ENCODE assay signal across 8 mouse cellular contexts in the genomic region with DNA sequence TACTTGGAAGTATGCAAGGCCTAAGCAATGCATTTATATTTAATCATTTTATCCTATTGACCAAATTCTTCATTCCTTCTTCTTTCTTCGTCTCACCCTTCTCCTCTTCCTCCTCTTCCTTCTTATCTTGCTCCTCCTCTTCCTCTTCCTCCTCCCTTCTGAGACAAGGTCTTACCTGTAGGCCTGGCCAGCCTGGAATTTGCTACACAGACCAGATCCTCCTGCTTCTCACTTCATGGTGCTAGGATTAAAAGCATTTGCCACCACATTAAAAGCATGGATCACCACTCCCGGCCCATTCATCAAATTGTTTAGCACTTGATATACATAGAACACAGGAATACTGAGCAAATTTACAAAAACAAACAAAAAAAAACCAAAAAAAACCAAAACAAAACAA. TPM values are rescaled to one million over a fixed set of nuclear protein-coding genes. Genes with fewer than 3 reads are reported as not detected.
DNase-seq lines count a peak whose midpoint lies in the region; ATAC-seq and TF ChIP-seq lines count a peak whose summit lies in the region.

No protein-coding gene starts in this region.

- TF ChIP-seq CTCF in lung, postnatal 0 days (IDR thresholded peaks at IDR 0.05), result no peak
- no peak for TF ChIP-seq CTCF in lung, adult 2 months (IDR thresholded peaks at IDR 0.05; ENCODE audit: insufficient read depth, low read length)

- H3K36me3 ChIP-seq in lung, postnatal 0 days (ENCODE audit: insufficient read depth, low read length), result no peaks in the 10 kb centered on the region
- no peaks in the 10 kb centered on the region for H3K36me3 ChIP-seq in forebrain, embryonic 13.5 days (ENCODE audit: poor library complexity, severe bottlenecking)
- no peaks in the 10 kb centered on the region for H3K36me3 ChIP-seq in limb, embryonic 15.5 days
- H3K36me3 ChIP-seq in stomach, embryonic 16.5 days (ENCODE audit: control insufficient read depth, insufficient read depth, low read length), result no peaks in the 10 kb centered on the region

- no peak for TF ChIP-seq POLR2A in lung, adult 2 months (IDR thresholded peaks at IDR 0.05; ENCODE audit: borderline replicate concordance, extremely low read depth, low read depth, low read length)

- peak overlapping the region; percentile 96 for H3K27ac ChIP-seq in lung, postnatal 0 days (ENCODE audit: low read length)
- peak overlapping the region; percentile 85 for H3K27ac ChIP-seq in forebrain, embryonic 13.5 days
- peak overlapping the region; percentile 96 for H3K27ac ChIP-seq in limb, embryonic 15.5 days
- H3K27ac ChIP-seq in stomach, embryonic 16.5 days (ENCODE audit: low read length), result peak overlapping the region; percentile 99

- peak overlapping the region; percentile 75; the same call in 1 of the 2 replicates for H3K4me2 ChIP-seq in lung, postnatal 0 days (replicated peaks; ENCODE audit: low read depth, low read length)
- H3K4me2 ChIP-seq in forebrain, embryonic 13.5 days, result peak overlapping the region; percentile 87
- H3K4me2 ChIP-seq in limb, embryonic 15.5 days, result peak overlapping the region; percentile 68
- peak overlapping the region; percentile 70 for H3K4me2 ChIP-seq in stomach, embryonic 16.5 days (ENCODE audit: low read depth, low read length)

- TF ChIP-seq EP300 in lung, postnatal 0 days (IDR thresholded peaks at IDR 0.05), result no peak

- H3K9ac ChIP-seq in lung, postnatal 0 days (replicated peaks; ENCODE audit: low read depth), result 0 out of 2 replicates have a peak overlapping the region, but pooled peaks have one; percentile 83
- H3K9ac ChIP-seq in forebrain, embryonic 13.5 days, result peak overlapping the region; percentile 82
- H3K9ac ChIP-seq in limb, embryonic 15.5 days, result no peak overlapping the region
- peak overlapping the region; percentile 98; the same call in 1 of the 2 replicates for H3K9ac ChIP-seq in stomach, embryonic 16.5 days (ENCODE audit: low read length)

- ATAC-seq in lung, postnatal 0 days, result no peak
- no peak for ATAC-seq in forebrain, embryonic 13.5 days
- no peak for ATAC-seq in limb, embryonic 15.5 days (ENCODE audit: insufficient number of reproducible peaks, low FRiP score, low TSS enrichment, low read depth)
- no peak for ATAC-seq in stomach, embryonic 16.5 days (ENCODE audit: insufficient read depth, low FRiP score)

- peak overlapping the region; percentile 93 for H3K4me3 ChIP-seq in lung, postnatal 0 days (ENCODE audit: low read depth, low read length)
- H3K4me3 ChIP-seq in lung, adult 2 months (replicated peaks; ENCODE audit: extremely low read depth, low read depth, low read length), result no peak overlapping the region
- peak overlapping the region; percentile 75; the same call in 1 of the 2 replicates for H3K4me3 ChIP-seq in forebrain, embryonic 13.5 days
- peak overlapping the region; percentile 84 for H3K4me3 ChIP-seq in limb, embryonic 15.5 days
- peak overlapping the region; percentile 87 for H3K4me3 ChIP-seq in stomach, embryonic 16.5 days (replicated peaks; ENCODE audit: low read length)

- WGBS in lung, postnatal 0 days, result 43% methylated on average over 2 of the region's 2 CpGs
- 39% methylated on average over 2 of the region's 2 CpGs for WGBS in lung, adult 2 months
- WGBS in forebrain, embryonic 13.5 days, result 42% methylated on average over 2 of the region's 2 CpGs
- 48% methylated on average over 2 of the region's 2 CpGs for WGBS in limb, embryonic 15.5 days
- WGBS in stomach, embryonic 16.5 days, result 49% methylated on average over 2 of the region's 2 CpGs

- no peak for DNase-seq in lung, postnatal 0 days (ENCODE audit: low spot score)
- no peak for DNase-seq in lung, adult 2 months
- DNase-seq in ovary, postnatal 36 days (ENCODE audit: low spot score), result no peak
- no peak for DNase-seq in lung, postnatal 14 days
- DNase-seq in retina, postnatal 1 day, result no peak

- H3K4me1 ChIP-seq in lung, postnatal 0 days (ENCODE audit: insufficient read depth, low read depth, low read length), result peaks cover 5% of the 10 kb centered on the region; the same call in 1 of the 2 replicates
- H3K4me1 ChIP-seq in lung, adult 2 months (ENCODE audit: control insufficient read depth, insufficient read depth, low read length), result peaks cover 12% of the 10 kb centered on the region
- peaks cover 22% of the 10 kb centered on the region for H3K4me1 ChIP-seq in forebrain, embryonic 13.5 days
- H3K4me1 ChIP-seq in limb, embryonic 15.5 days, result peaks cover 13% of the 10 kb centered on the region; the same call in 1 of the 2 replicates
- peaks cover 15% of the 10 kb centered on the region for H3K4me1 ChIP-seq in stomach, embryonic 16.5 days (ENCODE audit: control insufficient read depth, insufficient read depth, low read length)

- no peaks in the 10 kb centered on the region for H3K9me3 ChIP-seq in lung, postnatal 0 days (ENCODE audit: low read length)
- no peaks in the 10 kb centered on the region for H3K9me3 ChIP-seq in forebrain, embryonic 13.5 days (replicated peaks)
- H3K9me3 ChIP-seq in limb, embryonic 15.5 days, result no peaks in the 10 kb centered on the region
- no peaks in the 10 kb centered on the region for H3K9me3 ChIP-seq in stomach, embryonic 16.5 days (replicated peaks; ENCODE audit: control insufficient read depth, low read length)

- H3K27me3 ChIP-seq in lung, postnatal 0 days (replicated peaks; ENCODE audit: insufficient read depth, low read length), result no peaks in the 10 kb centered on the region
- H3K27me3 ChIP-seq in forebrain, embryonic 13.5 days, result no peaks in the 10 kb centered on the region
- no peaks in the 10 kb centered on the region for H3K27me3 ChIP-seq in limb, embryonic 15.5 days
- no peaks in the 10 kb centered on the region for H3K27me3 ChIP-seq in stomach, embryonic 16.5 days (ENCODE audit: control insufficient read depth, insufficient read depth, low read length)

RNA-seq across cellular contexts. Expression of a gene that starts 0.9 kb away (rescaled TPM):
- 90.8 and 94.5 TPM in 2 replicates for polyA plus RNA-seq in lung, postnatal 0 days (2015; fragmentation: Nextera tagmentation; extraction: Ambion mirVana)
- polyA plus RNA-seq in lung, adult 2 months (2012; rRNA removed), result 37.6 and 78.5 TPM in 2 replicates
- polyA plus RNA-seq in forebrain, embryonic 13.5 days (2015; fragmentation: Nextera tagmentation; extraction: Ambion mirVana), result 24.0 and 24.9 TPM in 2 replicates
- polyA plus RNA-seq in limb, embryonic 15.5 days (2015; fragmentation: Nextera tagmentation; extraction: Ambion mirVana), result 62.8 and 70.7 TPM in 2 replicates
- polyA plus RNA-seq in stomach, embryonic 16.5 days (2015; fragmentation: Nextera tagmentation; extraction: Ambion mirVana), result 76.8 and 77.2 TPM in 2 replicates
